1 mouse cellular context compared by ENCODE assay signal in the genomic region with DNA sequence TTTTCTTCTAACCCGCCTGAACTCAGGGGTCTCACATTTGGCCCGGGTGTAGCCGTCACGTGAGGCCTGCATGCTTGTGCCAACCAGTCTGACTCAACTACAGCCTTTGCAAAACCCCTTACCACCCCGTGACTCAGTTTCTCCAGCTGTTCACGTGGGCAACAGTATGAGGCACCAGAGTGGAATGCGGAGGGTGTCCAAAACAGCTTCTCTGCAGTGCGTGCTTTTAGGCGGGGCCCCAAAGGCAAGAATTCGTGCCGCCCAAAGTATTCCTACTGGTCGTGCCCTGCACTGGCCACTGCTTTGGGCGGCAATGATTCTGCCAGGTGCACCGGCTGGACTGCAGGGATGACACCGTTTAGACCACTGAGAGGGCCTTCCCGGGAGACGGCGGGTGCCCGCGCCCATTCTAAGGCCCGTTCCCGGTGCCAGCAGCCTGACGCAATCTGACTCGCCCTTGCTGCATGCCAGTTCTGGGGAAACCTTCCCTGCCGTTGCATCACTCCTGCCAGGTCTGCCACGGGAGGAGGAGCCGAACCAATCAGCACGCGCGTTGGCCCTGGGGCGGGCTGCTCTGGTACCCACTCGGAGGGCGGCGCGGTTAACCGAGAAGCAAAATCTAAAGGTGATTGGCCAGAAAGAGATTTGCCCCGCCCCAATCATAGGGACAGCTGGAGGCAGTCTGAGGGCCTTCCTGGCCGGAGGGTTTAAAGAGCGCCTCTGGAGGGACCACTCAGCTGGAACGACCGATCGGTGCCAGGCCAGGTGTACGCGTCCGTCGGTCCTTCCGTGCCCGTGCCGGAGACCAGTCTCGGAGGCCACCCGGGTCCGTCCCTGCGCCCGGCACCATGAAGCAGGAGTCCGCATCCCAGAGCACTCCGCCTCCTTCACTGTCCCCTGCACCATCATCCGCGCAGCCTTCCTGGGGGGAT.
TF ChIP-seq lines count a peak whose summit lies in the region.

A gene (plus strand): TSS at position 675 of the 932 bp plus-strand sequence.

TF ChIP-seq in MEL, 35 proteins besides CTCF, POLR2A, EP300 and RAD21 (continued from another document):
- TF ChIP-seq MAZ (IDR thresholded peaks at IDR 0.05; ENCODE audit: low read depth, low read length) (no peak), TBP (IDR thresholded peaks at IDR 0.05; ENCODE audit: low read depth, low read length) (peak; percentile 87), NRF1 (IDR thresholded peaks at IDR 0.05; ENCODE audit: insufficient read depth, low read depth, low read length, poor library complexity, severe bottlenecking) (0 out of 2 replicates have a peak, but pooled peaks have one; percentile 27), POLR2AphosphoS5 (IDR thresholded peaks at IDR 0.05; ENCODE audit: borderline replicate concordance, low read depth, low read length) (no peak), RCOR1 (IDR thresholded peaks at IDR 0.05; ENCODE audit: low read depth, low read length) (no peak), MAFK (IDR thresholded peaks at IDR 0.05; ENCODE audit: borderline replicate concordance, low read depth, low read length) (no peak), HCFC1 (IDR thresholded peaks at IDR 0.05; ENCODE audit: low read depth, low read length) (peak; percentile 85), USF2 (IDR thresholded peaks at IDR 0.05; ENCODE audit: borderline replicate concordance in 1 of 2, insufficient read depth in 1 of 2, low read depth in 1 of 2, low read length in 2 of 2) (peak in 1 of 2 experiments; percentile 43; a peak in 1 of 4 replicates), JUND (IDR thresholded peaks at IDR 0.05; ENCODE audit: low read depth, low read length) (no peak; the same call in 1 of the 2 replicates), BHLHE40 (IDR thresholded peaks at IDR 0.05; ENCODE audit: borderline replicate concordance, low read depth, low read length) (peak; percentile 86), ZMIZ1 (IDR thresholded peaks at IDR 0.05; ENCODE audit: low read depth, low read length) (peak; percentile 97), MAX (IDR thresholded peaks at IDR 0.05; ENCODE audit: low read length) (peak; percentile 57), MXI1 (IDR thresholded peaks at IDR 0.05; ENCODE audit: low read depth, low read length) (peak; percentile 81), UBTF (IDR thresholded peaks at IDR 0.05; ENCODE audit: borderline replicate concordance, insufficient read depth, low read depth, low read length) (0 out of 2 replicates have a peak, but pooled peaks have one; percentile 71), ZC3H11A (IDR thresholded peaks at IDR 0.05; ENCODE audit: low read depth, low read length) (no peak), CHD2 (IDR thresholded peaks at IDR 0.05; ENCODE audit: low read length) (no peak), SIN3A (IDR thresholded peaks at IDR 0.05; ENCODE audit: low read length) (peak; percentile 76), TCF12 (IDR thresholded peaks at IDR 0.05; ENCODE audit: low read depth, low read length) (0 out of 2 replicates have a peak, but pooled peaks have one; percentile 44), E2F4 (IDR thresholded peaks at IDR 0.05; ENCODE audit: borderline replicate concordance, low read depth, low read length) (peak; percentile 55; the same call in 1 of the 2 replicates), CHD1 (IDR thresholded peaks at IDR 0.05; ENCODE audit: low read depth, low read length) (no peak), NELFE (IDR thresholded peaks at IDR 0.05; ENCODE audit: low read depth, low read length) (peak; percentile 78), ETS1 (IDR thresholded peaks at IDR 0.05; ENCODE audit: low read depth, low read length) (peak; percentile 46), TAL1 (IDR thresholded peaks at IDR 0.05; ENCODE audit: low read length) (no peak), USF1 (IDR thresholded peaks at IDR 0.05; ENCODE audit: low read depth, low read length) (peak; percentile 84), MEF2A (IDR thresholded peaks at IDR 0.05; ENCODE audit: extremely low read depth, insufficient replicate concordance, low read depth, low read length, poor library complexity, severe bottlenecking) (no peak)
TF ChIP-seq in MEL: peak in this region for 19.
